In the genomic region with DNA sequence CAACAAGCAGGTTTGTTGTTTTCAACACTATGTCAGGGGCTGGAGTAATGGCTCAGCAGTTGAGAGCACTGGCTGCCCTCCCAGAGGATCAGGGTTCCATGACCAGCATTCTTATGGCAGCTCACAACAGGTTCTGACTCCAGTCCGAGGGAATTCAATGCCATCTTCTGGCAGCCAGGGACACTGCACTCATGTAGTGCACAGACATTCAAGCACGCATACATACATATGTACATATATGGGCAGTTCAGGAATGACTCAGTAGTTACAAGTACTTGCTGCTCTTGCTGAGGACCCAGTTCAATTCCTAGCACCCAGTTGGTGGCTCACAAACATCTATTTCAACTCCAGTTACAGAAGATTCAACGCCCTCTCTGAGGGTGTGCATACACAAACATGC, we compare ENCODE assay signal across 10 mouse cellular contexts. TPM values are rescaled to one million over a fixed set of nuclear protein-coding genes. Genes with fewer than 3 reads are reported as not detected.
A peak's percentile ranks its signal among the peaks of the same experiment; 100 is the strongest.
DNase-seq lines count a peak whose midpoint lies in the region; ATAC-seq and TF ChIP-seq lines count a peak whose summit lies in the region.
"Had no signal": no experiment of that assay in that cellular context is flagged by ENCODE, and none has a peak within 500 bp of the region (broad histone marks: within the 10 kb centered on the region; RNA-seq: fewer than 3 reads in every experiment).

No protein-coding gene starts in this region.

- peak; percentile 56 for TF ChIP-seq CTCF in layer of hippocampus, adult 2 months (conservative IDR thresholded peaks at IDR 0.05)

- H3K4me3 ChIP-seq in layer of hippocampus, adult 2 months, result no peak overlapping the region
- H3K4me3 ChIP-seq in hindbrain, embryonic 12.5 days, result no peak overlapping the region
- H3K4me3 ChIP-seq: forebrain, embryonic 12.5 days had no signal

- no peak for ATAC-seq in CD4-positive, CD25-positive, alpha-beta regulatory T cell, adult 4 months
- ATAC-seq in megakaryocyte, adult 5-6 weeks (ENCODE audit: poor library complexity, severe bottlenecking), result peak; percentile 25; the same call in 1 of the 2 replicates
- ATAC-seq in hindbrain, embryonic 12.5 days (ENCODE audit: low FRiP score), result no peak
- ATAC-seq: inflammation-experienced regulatory T-cells, adult 6 months had no signal

- H3K4me1 ChIP-seq in hindbrain, embryonic 12.5 days, result peaks cover 5% of the 10 kb centered on the region

- no peak overlapping the region for H3K4me2 ChIP-seq in hindbrain, embryonic 12.5 days (replicated peaks)
- H3K4me2 ChIP-seq: forebrain, embryonic 12.5 days had no signal

- no peak overlapping the region for H3K9ac ChIP-seq in hindbrain, embryonic 12.5 days
- H3K9ac ChIP-seq: forebrain, embryonic 12.5 days had no signal

- no peaks in the 10 kb centered on the region for H3K9me3 ChIP-seq in hindbrain, embryonic 12.5 days (replicated peaks)
- H3K9me3 ChIP-seq: forebrain, embryonic 12.5 days had no signal

- no peak overlapping the region for H3K27ac ChIP-seq in layer of hippocampus, adult 2 months
- H3K27ac ChIP-seq in hindbrain, embryonic 12.5 days, result no peak overlapping the region
- H3K27ac ChIP-seq: forebrain, embryonic 12.5 days had no signal

- WGBS in hindbrain, embryonic 12.5 days, result 92% methylated on average over 3 of the region's 3 CpGs

- peaks cover 3% of the 10 kb centered on the region; the same call in 1 of the 2 replicates for H3K36me3 ChIP-seq in hindbrain, embryonic 12.5 days
- H3K36me3 ChIP-seq: forebrain, embryonic 12.5 days had no signal

- H3K27me3 ChIP-seq in hindbrain, embryonic 12.5 days, result no peaks in the 10 kb centered on the region
- H3K27me3 ChIP-seq: forebrain, embryonic 12.5 days had no signal

- peak; percentile 59 for DNase-seq in CD4-positive, CD25-positive, alpha-beta regulatory T cell, adult 2 months (ENCODE audit: low read depth, low spot score)
- DNase-seq in layer of hippocampus, adult 2 months (ENCODE audit: low spot score in 2 of 2), result no peak
- DNase-seq in layer of hippocampus, adult 8-10 months (ENCODE audit: low spot score in 2 of 2), result no peak
- peak; percentile 84 for DNase-seq in R1 (ENCODE audit: low read depth, low spot score)
- no peak for DNase-seq in neural tube, embryonic 10.5 days (ENCODE audit: extremely low spot score, low spot score)

RNA-seq across cellular contexts. Expression of a gene that starts 6.9 kb away (rescaled TPM):
- polyA plus RNA-seq in CD4-positive, CD25-positive, alpha-beta regulatory T cell, adult 4 months (2017; shearing (Covaris generic)), result 10 to 100 TPM; 58.0 to 90.0 TPM
- total RNA-seq in layer of hippocampus, adult 2 months (2021), result 10 to 100 TPM; 55.7 to 58.5 TPM
- total RNA-seq in layer of hippocampus, adult 8-10 months (2022), result 10 to 100 TPM; 56.6 to 59.8 (median 59.1) TPM
- 448 and 514 TPM in 2 replicates for total RNA-seq in megakaryocyte, adult 5-6 weeks (2015)
- 174 and 218 TPM in 2 replicates for total RNA-seq in megakaryocyte, adult 5-6 weeks (2017)
- 148 and 155 TPM in 2 replicates for polyA plus RNA-seq in hindbrain, embryonic 12.5 days (2016; fragmentation: Nextera tagmentation; extraction: Ambion mirVana)

RNA-seq across cellular contexts. Expression of a gene that starts 46.4 kb away (rescaled TPM):
- 10 to 100 TPM; 54.8 to 65.4 TPM for polyA plus RNA-seq in CD4-positive, CD25-positive, alpha-beta regulatory T cell, adult 4 months (2017; shearing (Covaris generic))
- 10 to 100 TPM; 15.5 to 19.4 TPM for total RNA-seq in layer of hippocampus, adult 2 months (2021)
- 10 to 100 TPM; 16.8 to 20.6 (median 18.3) TPM for total RNA-seq in layer of hippocampus, adult 8-10 months (2022)
- 50.3 and 50.9 TPM in 2 replicates for total RNA-seq in megakaryocyte, adult 5-6 weeks (2015)
- 57.7 and 68.7 TPM in 2 replicates for total RNA-seq in megakaryocyte, adult 5-6 weeks (2017)
- polyA plus RNA-seq in hindbrain, embryonic 12.5 days (2016; fragmentation: Nextera tagmentation; extraction: Ambion mirVana), result 69.4 and 69.7 TPM in 2 replicates

Comparison
In these comparisons a context has a peak if more than half of its experiments do, and no peak if none do; other contexts are left out.
1. DNase-seq: peak in CD4-positive, CD25-positive, alpha-beta regulatory T cell, adult 2 months (single experiment) and R1 (single experiment); none in layer of hippocampus, adult 2 months (0 of 2), layer of hippocampus, adult 8-10 months (0 of 2) and neural tube, embryonic 10.5 days (single experiment).